Mouse (Mus musculus): ENCODE measurements around the gene Olfr30. TPM values are rescaled to one million over a fixed set of nuclear protein-coding genes. Genes with fewer than 3 reads are reported as not detected.
"Not testable (repeated sequence)": the region's sequence is repeated elsewhere in the genome, so short reads cannot be mapped to it uniquely, and the experiment has no call there.

Olfr30 gene
- not detected in 2 replicates for polyA plus RNA-seq (2014; fragmentation: Nextera tagmentation; extraction: Ambion mirVana)

DNA sequence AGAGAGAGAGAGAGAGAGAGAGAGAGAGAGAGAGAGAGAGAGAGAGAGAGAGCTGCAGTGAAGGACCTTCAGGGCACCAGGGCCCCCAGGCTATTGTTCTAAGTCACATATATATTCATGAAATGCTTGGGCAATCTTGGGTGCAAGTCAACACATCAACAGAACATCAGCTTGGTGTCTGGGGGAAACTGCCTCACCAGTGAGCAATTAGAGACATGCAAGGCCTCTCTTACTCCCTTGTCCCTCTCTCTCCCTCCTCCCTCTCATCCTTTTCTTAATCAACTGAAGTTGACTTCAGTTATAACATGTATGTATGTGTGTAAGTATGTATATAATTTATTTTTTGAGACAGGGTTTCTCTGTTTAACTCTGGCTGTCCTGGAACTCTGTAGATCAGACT lies at the start of gene Olfr30:
Gene Olfr30, minus strand, starts transcription at position 101 of the 400 bp plus-strand sequence.
- H3K9me3 ChIP-seq (ENCODE audit: control insufficient read depth, low read length): no peaks in the 10 kb centered on the region
- no peaks in the 10 kb centered on the region for H3K27me3 ChIP-seq (ENCODE audit: control insufficient read depth, insufficient read depth, low read length)
- H3K4me1 ChIP-seq (ENCODE audit: control insufficient read depth in 2 of 2, insufficient read depth in 2 of 2, low read length in 2 of 2): no peaks in the 10 kb centered on the region
- no peak within 1 kb of the TSS for H3K4me3 ChIP-seq (ENCODE audit: control insufficient read depth in 1 of 2, insufficient read depth in 1 of 2, low read depth in 1 of 2, low read length in 2 of 2)
- H3K9ac ChIP-seq (ENCODE audit: low read length): no peak within 1 kb of the TSS
- H3K4me2 ChIP-seq (ENCODE audit: low read length): no peak within 1 kb of the TSS
- no peak for ATAC-seq (ENCODE audit: insufficient number of reproducible peaks, insufficient read depth, low FRiP score, low read depth)
- no peaks in the 10 kb centered on the region for H3K36me3 ChIP-seq (ENCODE audit: control insufficient read depth, insufficient read depth, low read length)
- H3K27ac ChIP-seq (replicated peaks in 1 of 2; ENCODE audit: control insufficient read depth in 1 of 2, insufficient read depth in 1 of 2, low read depth in 2 of 2, low read length in 2 of 2): no peak within 1 kb of the TSS

DNA sequence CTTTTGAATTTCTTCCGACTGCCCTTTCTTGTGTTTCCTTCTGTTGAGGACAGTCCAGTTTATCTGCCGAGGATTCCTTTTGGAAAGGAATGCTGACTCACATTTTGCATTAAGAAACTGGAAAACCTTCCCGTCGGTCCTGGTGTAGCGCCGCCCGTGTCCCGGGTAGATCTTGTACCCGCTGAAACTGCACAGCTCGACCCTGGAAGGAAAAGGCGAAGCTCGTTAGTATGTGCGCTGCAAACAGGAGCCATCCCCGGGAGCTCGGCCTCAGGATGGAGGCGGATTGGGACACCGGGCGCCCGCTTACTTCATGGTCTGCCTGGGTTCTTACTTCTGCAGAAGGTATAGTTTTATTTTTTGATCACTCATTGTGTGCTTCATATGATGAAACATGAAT lies 47.0 kb upstream of the Olfr30 start:
- not testable (repeated sequence) for H3K4me2 ChIP-seq (ENCODE audit: low read length); H3K27ac ChIP-seq (replicated peaks in 1 of 2; ENCODE audit: control insufficient read depth in 1 of 2, insufficient read depth in 1 of 2, low read depth in 2 of 2, low read length in 2 of 2); ATAC-seq (ENCODE audit: insufficient number of reproducible peaks, insufficient read depth, low FRiP score, low read depth); H3K9me3 ChIP-seq (ENCODE audit: control insufficient read depth, low read length); H3K4me3 ChIP-seq (ENCODE audit: control insufficient read depth in 1 of 2, insufficient read depth in 1 of 2, low read depth in 1 of 2, low read length in 2 of 2); H3K4me1 ChIP-seq (ENCODE audit: control insufficient read depth in 2 of 2, insufficient read depth in 2 of 2, low read length in 2 of 2); H3K9ac ChIP-seq (ENCODE audit: low read length); H3K36me3 ChIP-seq (ENCODE audit: control insufficient read depth, insufficient read depth, low read length); H3K27me3 ChIP-seq (ENCODE audit: control insufficient read depth, insufficient read depth, low read length)
- 83% methylated on average over 19 of the region's 19 CpGs for WGBS

DNA sequence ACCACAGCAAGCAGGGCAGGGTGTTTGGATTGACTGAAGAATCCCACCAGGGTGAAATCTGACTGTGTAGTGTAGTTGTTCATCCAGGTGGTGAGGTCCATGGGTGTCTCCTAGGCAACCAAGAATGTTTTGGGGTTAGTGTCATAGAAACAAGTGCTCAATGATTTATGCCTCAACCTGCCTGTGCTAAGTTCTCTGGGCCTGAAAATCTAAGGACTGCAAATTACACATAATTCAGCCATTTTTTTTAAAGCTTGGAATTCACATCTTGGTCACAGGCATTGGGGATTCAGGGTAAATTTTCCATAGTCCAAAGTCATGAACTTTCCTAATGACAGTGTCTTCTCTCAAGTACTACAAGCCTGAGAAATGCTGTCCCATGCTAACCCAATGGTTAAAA lies 40.4 kb upstream of the Olfr30 start, which contains the start of gene Olfr331:
Gene Olfr331, minus strand, starts transcription at position 101 of the 400 bp plus-strand sequence.
- not testable (repeated sequence) for H3K27ac ChIP-seq (replicated peaks in 1 of 2; ENCODE audit: control insufficient read depth in 1 of 2, insufficient read depth in 1 of 2, low read depth in 2 of 2, low read length in 2 of 2); H3K27me3 ChIP-seq (ENCODE audit: control insufficient read depth, insufficient read depth, low read length); H3K9ac ChIP-seq (ENCODE audit: low read length); H3K4me1 ChIP-seq (ENCODE audit: control insufficient read depth in 2 of 2, insufficient read depth in 2 of 2, low read length in 2 of 2); ATAC-seq (ENCODE audit: insufficient number of reproducible peaks, insufficient read depth, low FRiP score, low read depth); H3K9me3 ChIP-seq (ENCODE audit: control insufficient read depth, low read length); H3K36me3 ChIP-seq (ENCODE audit: control insufficient read depth, insufficient read depth, low read length); H3K4me3 ChIP-seq (ENCODE audit: control insufficient read depth in 1 of 2, insufficient read depth in 1 of 2, low read depth in 1 of 2, low read length in 2 of 2); H3K4me2 ChIP-seq (ENCODE audit: low read length)

DNA sequence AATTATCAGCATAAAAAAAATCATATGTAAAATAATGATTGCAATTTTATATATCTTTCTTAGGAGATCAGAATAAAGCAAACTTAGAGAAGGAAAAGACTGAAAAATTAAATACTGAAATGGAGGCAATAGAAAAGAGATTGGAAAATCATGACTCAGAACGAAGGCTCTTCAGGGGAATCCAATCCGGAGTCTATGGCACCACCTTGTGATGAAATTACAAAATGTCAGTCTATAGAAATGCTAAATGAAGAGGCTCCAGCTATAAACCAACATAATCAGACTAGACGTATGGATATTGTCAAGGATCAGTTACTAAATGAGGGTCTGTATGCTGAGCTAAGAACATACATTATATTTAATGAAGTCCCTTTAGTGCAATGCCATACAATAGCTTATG lies 37.2 kb upstream of the Olfr30 start:
- no peaks in the 10 kb centered on the region for H3K4me1 ChIP-seq (ENCODE audit: control insufficient read depth in 2 of 2, insufficient read depth in 2 of 2, low read length in 2 of 2)
- no peaks in the 10 kb centered on the region for H3K9me3 ChIP-seq (ENCODE audit: control insufficient read depth, low read length)
- H3K27me3 ChIP-seq (ENCODE audit: control insufficient read depth, insufficient read depth, low read length): no peaks in the 10 kb centered on the region
- H3K27ac ChIP-seq (replicated peaks in 1 of 2; ENCODE audit: control insufficient read depth in 1 of 2, insufficient read depth in 1 of 2, low read depth in 2 of 2, low read length in 2 of 2): no peak overlapping the region
- H3K4me3 ChIP-seq (ENCODE audit: control insufficient read depth in 1 of 2, insufficient read depth in 1 of 2, low read depth in 1 of 2, low read length in 2 of 2): no peak overlapping the region
- ATAC-seq (ENCODE audit: insufficient number of reproducible peaks, insufficient read depth, low FRiP score, low read depth): no peak
- no peaks in the 10 kb centered on the region for H3K36me3 ChIP-seq (ENCODE audit: control insufficient read depth, insufficient read depth, low read length)
- H3K9ac ChIP-seq (ENCODE audit: low read length): no peak overlapping the region
- WGBS: 50% methylated on average over 3 of the region's 3 CpGs
- no peak overlapping the region for H3K4me2 ChIP-seq (ENCODE audit: low read length)

DNA sequence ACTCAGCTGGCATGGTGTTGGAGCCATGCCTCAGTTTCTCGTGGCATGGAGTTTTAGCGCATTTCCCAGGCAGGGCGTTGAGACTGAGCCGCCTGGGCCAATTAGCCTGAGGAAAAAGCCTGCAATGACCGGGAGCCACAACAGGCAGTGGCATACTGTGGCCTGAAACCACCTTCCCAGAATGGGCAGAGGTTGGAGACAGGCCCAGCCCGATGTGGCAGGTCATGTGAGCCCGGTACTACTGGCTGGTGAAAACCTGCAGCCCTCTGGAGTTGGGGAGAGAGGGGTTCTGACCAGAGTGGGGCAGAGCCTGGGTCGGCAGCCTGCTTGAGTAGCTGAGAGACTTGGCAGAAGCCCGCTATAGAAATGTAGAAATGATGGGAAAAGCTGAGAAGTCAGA lies 36.7 kb upstream of the Olfr30 start:
- ATAC-seq (ENCODE audit: insufficient number of reproducible peaks, insufficient read depth, low FRiP score, low read depth): no peak
- no peak overlapping the region for H3K9ac ChIP-seq (ENCODE audit: low read length)
- H3K27me3 ChIP-seq (ENCODE audit: control insufficient read depth, insufficient read depth, low read length): no peaks in the 10 kb centered on the region
- H3K9me3 ChIP-seq (ENCODE audit: control insufficient read depth, low read length): no peaks in the 10 kb centered on the region
- no peaks in the 10 kb centered on the region for H3K36me3 ChIP-seq (ENCODE audit: control insufficient read depth, insufficient read depth, low read length)
- H3K27ac ChIP-seq (replicated peaks in 1 of 2; ENCODE audit: control insufficient read depth in 1 of 2, insufficient read depth in 1 of 2, low read depth in 2 of 2, low read length in 2 of 2): no peak overlapping the region
- no peak overlapping the region for H3K4me3 ChIP-seq (ENCODE audit: control insufficient read depth in 1 of 2, insufficient read depth in 1 of 2, low read depth in 1 of 2, low read length in 2 of 2)
- WGBS: 74% methylated on average over 9 of the region's 9 CpGs
- H3K4me1 ChIP-seq (ENCODE audit: control insufficient read depth in 2 of 2, insufficient read depth in 2 of 2, low read length in 2 of 2): no peaks in the 10 kb centered on the region
- no peak overlapping the region for H3K4me2 ChIP-seq (ENCODE audit: low read length)

DNA sequence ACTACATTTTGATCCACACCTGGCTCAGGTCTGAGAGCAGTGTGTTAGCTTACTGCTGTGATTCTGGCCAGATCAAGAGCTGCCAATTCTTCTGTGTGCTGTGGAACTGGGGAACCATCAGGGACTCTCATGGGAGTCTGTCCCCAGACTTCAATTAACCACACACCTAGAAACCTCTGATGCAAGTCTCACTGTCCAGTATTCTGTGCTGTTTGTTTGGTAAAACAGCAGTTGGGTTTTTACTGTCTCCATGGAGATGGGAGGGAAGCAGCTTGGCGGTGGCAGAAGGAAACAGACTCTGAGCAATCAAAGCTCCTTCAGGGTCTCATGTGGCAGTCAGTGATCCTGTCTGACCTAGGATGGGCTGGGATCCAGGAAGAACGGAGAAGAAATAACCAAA lies 30.4 kb upstream of the Olfr30 start, which contains the start of gene Olfr332:
Gene Olfr332, minus strand, starts transcription at position 101 of the 400 bp plus-strand sequence.
- no peaks in the 10 kb centered on the region for H3K9me3 ChIP-seq (ENCODE audit: control insufficient read depth, low read length)
- H3K27ac ChIP-seq (replicated peaks in 1 of 2; ENCODE audit: control insufficient read depth in 1 of 2, insufficient read depth in 1 of 2, low read depth in 2 of 2, low read length in 2 of 2): no peak within 1 kb of the TSS
- WGBS: 63% methylated on average over 2 of the region's 2 CpGs
- no peak within 1 kb of the TSS for H3K4me3 ChIP-seq (ENCODE audit: control insufficient read depth in 1 of 2, insufficient read depth in 1 of 2, low read depth in 1 of 2, low read length in 2 of 2)
- no peaks in the 10 kb centered on the region for H3K27me3 ChIP-seq (ENCODE audit: control insufficient read depth, insufficient read depth, low read length)
- H3K4me2 ChIP-seq (ENCODE audit: low read length): no peak within 1 kb of the TSS
- H3K9ac ChIP-seq (ENCODE audit: low read length): no peak within 1 kb of the TSS
- no peak for ATAC-seq (ENCODE audit: insufficient number of reproducible peaks, insufficient read depth, low FRiP score, low read depth)
- no peaks in the 10 kb centered on the region for H3K4me1 ChIP-seq (ENCODE audit: control insufficient read depth in 2 of 2, insufficient read depth in 2 of 2, low read length in 2 of 2)
- H3K36me3 ChIP-seq (ENCODE audit: control insufficient read depth, insufficient read depth, low read length): no peaks in the 10 kb centered on the region

DNA sequence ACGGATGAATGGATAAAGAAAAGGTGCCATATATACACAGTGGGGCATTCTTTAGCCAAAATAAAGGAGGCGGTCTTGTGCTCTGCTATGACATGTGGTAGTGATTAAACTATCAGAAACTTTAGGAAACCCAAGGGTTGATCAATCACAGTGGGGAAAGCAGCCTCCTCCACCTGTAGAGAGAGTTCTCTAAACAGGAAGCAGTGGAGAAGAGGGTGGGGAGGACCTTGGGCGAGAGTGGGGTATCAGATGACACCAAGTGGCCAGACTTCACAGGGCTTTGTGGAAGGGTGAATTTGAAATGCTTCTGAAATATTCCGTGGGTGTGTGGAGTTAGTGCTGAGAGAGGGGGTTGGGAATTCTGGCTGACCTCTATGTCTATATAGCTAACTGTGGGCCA lies 8.5 kb downstream of the Olfr30 start:
- Histone ChIP-seq H3K27me3 (ENCODE audit: control insufficient read depth, insufficient read depth, low read length) (no peaks in the 10 kb centered on the region), H3K27ac (replicated peaks in 1 of 2; ENCODE audit: control insufficient read depth in 1 of 2, insufficient read depth in 1 of 2, low read depth in 2 of 2, low read length in 2 of 2) (no peak overlapping the region), H3K9me3 (ENCODE audit: control insufficient read depth, low read length) (0 out of 2 replicates have a peak, but pooled peaks cover 4% of the 10 kb centered on the region), H3K4me3 (ENCODE audit: control insufficient read depth in 1 of 2, insufficient read depth in 1 of 2, low read depth in 1 of 2, low read length in 2 of 2) (no peak overlapping the region), H3K9ac (ENCODE audit: low read length) (no peak overlapping the region), H3K36me3 (ENCODE audit: control insufficient read depth, insufficient read depth, low read length) (no peaks in the 10 kb centered on the region), H3K4me1 (ENCODE audit: control insufficient read depth in 2 of 2, insufficient read depth in 2 of 2, low read length in 2 of 2) (no peaks in the 10 kb centered on the region), H3K4me2 (ENCODE audit: low read length) (no peak overlapping the region)
- ATAC-seq (ENCODE audit: insufficient number of reproducible peaks, insufficient read depth, low FRiP score, low read depth): no peak
- 49% methylated on average over 4 of the region's 4 CpGs for WGBS

DNA sequence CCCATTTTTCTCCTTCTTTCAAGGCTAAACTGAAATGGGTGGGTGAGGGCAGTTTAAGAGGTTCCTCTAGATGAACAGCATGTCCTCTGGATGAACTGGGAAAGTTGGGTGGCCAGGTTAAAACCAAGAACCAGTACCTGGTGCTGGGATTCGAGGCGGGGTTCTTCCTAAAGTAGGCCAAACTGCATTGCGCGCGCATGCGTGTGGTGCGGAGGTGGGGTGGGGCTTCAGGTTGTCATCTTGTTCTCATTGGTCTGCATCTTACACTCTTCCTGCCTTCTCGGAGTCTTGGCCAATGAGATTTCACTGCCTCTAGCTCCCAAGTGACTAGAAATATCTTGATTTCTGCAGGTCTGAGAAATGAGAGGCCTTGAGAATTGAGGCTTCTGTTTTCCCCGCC lies 9.3 kb downstream of the Olfr30 start, which contains the start of gene Lypd9:
Gene Lypd9, minus strand, starts transcription at position 165 of the 400 bp plus-strand sequence.
- Histone ChIP-seq H3K9ac (ENCODE audit: low read length) (no peak within 1 kb of the TSS), H3K27me3 (ENCODE audit: control insufficient read depth, insufficient read depth, low read length) (no peaks in the 10 kb centered on the region), H3K4me1 (ENCODE audit: control insufficient read depth in 2 of 2, insufficient read depth in 2 of 2, low read length in 2 of 2) (no peaks in the 10 kb centered on the region), H3K4me3 (ENCODE audit: control insufficient read depth in 1 of 2, insufficient read depth in 1 of 2, low read depth in 1 of 2, low read length in 2 of 2) (no peak within 1 kb of the TSS), H3K4me2 (ENCODE audit: low read length) (no peak within 1 kb of the TSS), H3K27ac (replicated peaks in 1 of 2; ENCODE audit: control insufficient read depth in 1 of 2, insufficient read depth in 1 of 2, low read depth in 2 of 2, low read length in 2 of 2) (no peak within 1 kb of the TSS), H3K9me3 (ENCODE audit: control insufficient read depth, low read length) (0 out of 2 replicates have a peak, but pooled peaks cover 7% of the 10 kb centered on the region), H3K36me3 (ENCODE audit: control insufficient read depth, insufficient read depth, low read length) (no peaks in the 10 kb centered on the region)
- ATAC-seq (ENCODE audit: insufficient number of reproducible peaks, insufficient read depth, low FRiP score, low read depth): no peak
- whole genome bisulfite sequencing: 93% methylated on average over 9 of the region's 9 CpGs

Measured in heart, embryonic 14.5 days (tissue).